Mouse (Mus musculus) retina, postnatal 7 days (tissue): ENCODE results near the gene Pcsk6.
"Not testable (repeated sequence)": the region's sequence is repeated elsewhere in the genome, so short reads cannot be mapped to it uniquely, and the experiment has no call there.

Experiments
- DNase-seq: peaks from one replicate; pipeline ENCODE4 v3.0.0-alpha.2; 2012; ENCODE audit warnings: low read depth, low spot score

The Pcsk6 gene

GRCm38 (mm10) chr7:65881290-65881688 is 19.8 kb downstream of the Pcsk6 start:
- no peak for DNase-seq

GRCm38 (mm10) chr7:65884928-65885327 is 23.4 kb downstream of the Pcsk6 start:
- DNase-seq: no peak

GRCm38 (mm10) chr7:65885819-65886218 is 24.3 kb downstream of the Pcsk6 start:
- no peak for DNase-seq

GRCm38 (mm10) chr7:65891831-65892230 is 30.3 kb downstream of the Pcsk6 start:
- no peak for DNase-seq

GRCm38 (mm10) chr7:65892264-65892828 is 30.8 kb downstream of the Pcsk6 start:
- no peak for DNase-seq

- DNase-seq: no peak
Measured at GRCm38 (mm10) chr7:65893546-65893945, 32.0 kb downstream of the Pcsk6 start.

GRCm38 (mm10) chr7:65895262-65895661 is 33.7 kb downstream of the Pcsk6 start:
- no peak for DNase-seq

- no peak for DNase-seq
Measured at GRCm38 (mm10) chr7:65901231-65901630, 39.7 kb downstream of the Pcsk6 start.

GRCm38 (mm10) chr7:65902471-65903180 is 41.1 kb downstream of the Pcsk6 start:
- no peak for DNase-seq

GRCm38 (mm10) chr7:65903456-65903855 is 41.9 kb downstream of the Pcsk6 start:
- DNase-seq: no peak

- DNase-seq: no peak
Measured at GRCm38 (mm10) chr7:65906528-65907272, 45.2 kb downstream of the Pcsk6 start.

GRCm38 (mm10) chr7:65909343-65910127 is 48.0 kb downstream of the Pcsk6 start:
- no peak for DNase-seq

GRCm38 (mm10) chr7:65913088-65913610 is 51.6 kb downstream of the Pcsk6 start:
- no peak for DNase-seq

GRCm38 (mm10) chr7:65914761-65915301 is 53.3 kb downstream of the Pcsk6 start:
- DNase-seq: no peak

- no peak for DNase-seq
Measured at GRCm38 (mm10) chr7:65915821-65916220, 54.3 kb downstream of the Pcsk6 start.

- no peak for DNase-seq
Measured at GRCm38 (mm10) chr7:65916566-65916965, 55.0 kb downstream of the Pcsk6 start.

- DNase-seq: no peak
Measured at GRCm38 (mm10) chr7:65918431-65918830, 56.9 kb downstream of the Pcsk6 start.

GRCm38 (mm10) chr7:65929398-65929797 is 67.9 kb downstream of the Pcsk6 start:
- DNase-seq: no peak

GRCm38 (mm10) chr7:65930478-65930877 is 68.9 kb downstream of the Pcsk6 start:
- DNase-seq: no peak

GRCm38 (mm10) chr7:65934238-65934970 is 72.9 kb downstream of the Pcsk6 start:
- not testable (repeated sequence) for DNase-seq

- DNase-seq: no peak
Measured at GRCm38 (mm10) chr7:65935211-65935610, 73.7 kb downstream of the Pcsk6 start.
